Mouse (Mus musculus) kidney, adult 2 months (tissue): ENCODE results near the gene Tnfrsf22.

ENCODE experiments used
- CTCF ChIP-seq: fragments of 200-500 bp; conservative IDR thresholded peaks from 2 replicates; pipeline ENCODE4 v1.5.1; 2011; ENCODE audit warnings: low read depth, mild to moderate bottlenecking, control low read depth, low read length, moderate library complexity, mixed read lengths; ENCODE audit not compliant: insufficient read depth, insufficient read length
- POLR2A ChIP-seq: fragments of 200-500 bp; IDR thresholded peaks from one replicate; pipeline ENCODE4 v1.6.1; 2011; ENCODE audit warnings: low read depth, low read length, control low read depth

DNA sequence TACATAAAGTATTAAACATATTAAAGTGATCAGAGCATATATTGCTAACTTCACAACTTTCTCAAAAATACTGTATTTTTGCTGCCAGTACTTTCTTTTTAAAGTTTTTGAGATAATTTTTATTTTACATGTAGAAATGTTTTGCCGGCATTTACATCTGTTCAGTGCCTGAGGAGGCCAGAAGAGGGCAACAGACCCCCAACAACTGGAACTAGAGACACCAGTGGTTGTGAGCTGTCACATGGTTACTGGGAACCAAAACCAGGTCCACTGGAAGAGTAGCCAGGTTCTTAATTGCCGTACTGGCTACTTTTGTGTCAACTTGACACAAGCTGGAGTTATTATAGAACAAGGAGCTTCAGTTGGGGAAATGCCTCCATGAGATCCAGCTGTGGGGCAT, 47.8 kb downstream of the Tnfrsf22 start:
- TF ChIP-seq POLR2A (no peak), CTCF (peak; percentile 30)
